Mouse (Mus musculus) liver, embryonic 11.5 days (tissue): ENCODE measurements around the gene Scn1b. TPM values are rescaled to one million over a fixed set of nuclear protein-coding genes. Genes with fewer than 3 reads are reported as not detected.

Experiments used
- ATAC-seq: fragments of 200-750 bp; cut with Nextera tagmentation; replicated peaks from 2 replicates; pipeline ENCODE4 v1.8.0; 2017; ENCODE audit warnings: moderate number of reproducible peaks, mild to moderate bottlenecking, moderate TSS enrichment, moderate library complexity; ENCODE audit not compliant: low FRiP score
- DNase-seq: peaks from one replicate; pipeline ENCODE4 v3.0.0-alpha.2; 2017; ENCODE audit warnings: low spot score
- H3K27ac ChIP-seq: fragments of 300-500 bp; sonication (generic); 2 replicates; pipeline ENCODE4 v1.5.1; 2014; ENCODE audit warnings: mild to moderate bottlenecking, low read depth, low read length, control low read depth
- H3K27me3 ChIP-seq: fragments of 300-500 bp; sonication (generic); replicated peaks from 2 replicates; pipeline ENCODE4 v1.6.1; 2014; ENCODE audit warnings: low read length, mixed read lengths; ENCODE audit not compliant: control insufficient read depth, insufficient read depth
- H3K36me3 ChIP-seq: fragments of 300-500 bp; sonication (generic); 2 replicates; pipeline ENCODE4 v1.6.1; 2014; ENCODE audit warnings: mild to moderate bottlenecking, low read length, moderate library complexity, mixed read lengths; ENCODE audit not compliant: control insufficient read depth, insufficient read depth
- H3K4me1 ChIP-seq: fragments of 300-500 bp; sonication (generic); replicated peaks from 2 replicates; pipeline ENCODE4 v1.6.1; 2014; ENCODE audit warnings: low read length, mixed read lengths; ENCODE audit not compliant: control insufficient read depth, insufficient read depth
- H3K4me2 ChIP-seq: fragments of 300-500 bp; sonication (generic); 2 replicates; pipeline ENCODE4 v1.6.1; 2014; ENCODE audit warnings: mild to moderate bottlenecking, control low read depth, moderate library complexity
- H3K4me3 ChIP-seq: fragments of 300-500 bp; sonication (generic); 2 replicates; pipeline ENCODE4 v1.5.1; 2014; ENCODE audit warnings: low read depth, low read length, control low read depth
- H3K9ac ChIP-seq: fragments of 300-500 bp; sonication (generic); 2 replicates; pipeline ENCODE4 v1.6.1; 2014; ENCODE audit warnings: low read depth, low read length, control low read depth
- H3K9me3 ChIP-seq: fragments of 300-500 bp; sonication (generic); 2 replicates; pipeline ENCODE4 v1.6.1; 2016; ENCODE audit warnings: low read length, inconsistent platforms, mixed read lengths; ENCODE audit not compliant: control insufficient read depth
- WGBS: fragments of 180-500 bp; shearing (Covaris S2); extraction: QIAGEN DNeasy Blood & Tissue Kit; methylation state at CpG from one replicate; pipeline ENCODE4 v1.1.7; 2014; 5-methylcytosine and 5-hydroxymethylcytosine counted together
- polyA plus RNA-seq: library from polyadenylated mRNA; unstranded; fragments of >200 nt; fragmentation: Nextera tagmentation; extraction: Ambion mirVana; gene quantifications from 2 replicates; pipeline ENCODE4 v1.2.1, GENCODE M21; 2014

The Scn1b gene
- polyA plus RNA-seq, 1 experiment from 2014 or later = 1.0 TPM

GRCm38 (mm10) chr7:31125116-31125515, 1.7 kb downstream of the Scn1b start:
- Histone ChIP-seq H3K9me3 (no peaks in the 10 kb centered on the region), H3K36me3 (peaks cover 6% of the 10 kb centered on the region), H3K9ac (no peak overlapping the region), H3K27me3 (peaks cover 43% of the 10 kb centered on the region), H3K27ac (no peak overlapping the region), H3K4me3 (no peak overlapping the region), H3K4me2 (no peak overlapping the region), H3K4me1 (peaks cover 8% of the 10 kb centered on the region; the same call in 1 of the 2 replicates)
- DNase-seq = no peak
- no peak for ATAC-seq
- WGBS = 62% methylated on average over 13 of the region's 13 CpGs

GRCm38 (mm10) chr7:31124381-31124780, 2.4 kb downstream of the Scn1b start:
- 77% methylated on average over 5 of the region's 5 CpGs for WGBS
- ATAC-seq = no peak

GRCm38 (mm10) chr7:31123697-31124096, 3.1 kb downstream of the Scn1b start:
- peaks cover 8% of the 10 kb centered on the region; the same call in 1 of the 2 replicates for H3K4me1 ChIP-seq
- H3K36me3 ChIP-seq = no peaks in the 10 kb centered on the region
- ATAC-seq = no peak
- 75% methylated on average over 3 of the region's 3 CpGs for WGBS
- no peak for DNase-seq
- H3K27ac ChIP-seq = no peak overlapping the region
- no peaks in the 10 kb centered on the region for H3K9me3 ChIP-seq
- H3K9ac ChIP-seq = no peak overlapping the region
- H3K4me2 ChIP-seq = no peak overlapping the region
- peaks cover 43% of the 10 kb centered on the region for H3K27me3 ChIP-seq
- H3K4me3 ChIP-seq = no peak overlapping the region

More at GRCm38 (mm10) chr7:31124381-31124780, 2.4 kb downstream of the Scn1b start:
- no peak overlapping the region for H3K4me3 ChIP-seq
- H3K9me3 ChIP-seq = no peaks in the 10 kb centered on the region
- no peak overlapping the region for H3K27ac ChIP-seq
- H3K4me2 ChIP-seq = no peak overlapping the region
- no peak overlapping the region for H3K9ac ChIP-seq
- H3K4me1 ChIP-seq = peaks cover 8% of the 10 kb centered on the region; the same call in 1 of the 2 replicates
- H3K27me3 ChIP-seq = peaks cover 43% of the 10 kb centered on the region
- H3K36me3 ChIP-seq = no peaks in the 10 kb centered on the region; the same call in 1 of the 2 replicates
- DNase-seq = no peak

- H3K9ac ChIP-seq = no peak overlapping the region
- 82% methylated on average over 16 of the region's 16 CpGs for WGBS
- ATAC-seq = no peak
- DNase-seq = no peak
- H3K4me1 ChIP-seq = peaks cover 8% of the 10 kb centered on the region; the same call in 1 of the 2 replicates
- H3K36me3 ChIP-seq = no peaks in the 10 kb centered on the region
- H3K9me3 ChIP-seq = no peaks in the 10 kb centered on the region
- peaks cover 37% of the 10 kb centered on the region for H3K27me3 ChIP-seq
- H3K27ac ChIP-seq = no peak overlapping the region
- no peak overlapping the region for H3K4me2 ChIP-seq
- H3K4me3 ChIP-seq = no peak overlapping the region
These were observed 3.9 kb downstream of the Scn1b start for GRCm38 (mm10) chr7:31122641-31123631.

- Histone ChIP-seq H3K27ac (no peak overlapping the region), H3K9me3 (no peaks in the 10 kb centered on the region), H3K36me3 (no peaks in the 10 kb centered on the region), H3K27me3 (peaks cover 3% of the 10 kb centered on the region), H3K4me3 (no peak overlapping the region), H3K4me2 (no peak overlapping the region), H3K9ac (no peak overlapping the region), H3K4me1 (peaks cover 15% of the 10 kb centered on the region)
- ATAC-seq (no peak), DNase-seq (no peak)
- 74% methylated on average over 5 of the region's 5 CpGs for WGBS
These were observed 7.2 kb downstream of the Scn1b start for GRCm38 (mm10) chr7:31119556-31119955.

GRCm38 (mm10) chr7:31118486-31118885, 8.3 kb downstream of the Scn1b start:
- ATAC-seq = no peak
- H3K4me3 ChIP-seq = no peak overlapping the region
- no peaks in the 10 kb centered on the region for H3K36me3 ChIP-seq
- no peak overlapping the region for H3K9ac ChIP-seq
- H3K27ac ChIP-seq = no peak overlapping the region
- H3K4me1 ChIP-seq = peaks cover 15% of the 10 kb centered on the region
- H3K27me3 ChIP-seq = no peaks in the 10 kb centered on the region
- 80% methylated on average over 7 of the region's 7 CpGs for WGBS
- H3K9me3 ChIP-seq = no peaks in the 10 kb centered on the region
- DNase-seq = no peak
- H3K4me2 ChIP-seq = no peak overlapping the region

- ATAC-seq (no peak), DNase-seq (no peak)
- no peak overlapping the region; the same call in 1 of the 2 replicates for H3K4me2 ChIP-seq
- WGBS = 85% methylated on average over 11 of the region's 11 CpGs
- H3K9ac ChIP-seq = no peak overlapping the region
- H3K4me1 ChIP-seq = peaks cover 22% of the 10 kb centered on the region
- H3K9me3 ChIP-seq = no peaks in the 10 kb centered on the region
- H3K27me3 ChIP-seq = no peaks in the 10 kb centered on the region
- no peak overlapping the region for H3K4me3 ChIP-seq
- H3K36me3 ChIP-seq = no peaks in the 10 kb centered on the region
- H3K27ac ChIP-seq = no peak overlapping the region
These were observed 9.3 kb downstream of the Scn1b start for GRCm38 (mm10) chr7:31117465-31117864.

- H3K27me3 ChIP-seq = no peaks in the 10 kb centered on the region
- ATAC-seq = peak; percentile 24; the same call in 1 of the 2 replicates
- H3K9ac ChIP-seq = no peak overlapping the region
- no peaks in the 10 kb centered on the region for H3K36me3 ChIP-seq
- peak overlapping the region; percentile 85; the same call in 1 of the 2 replicates for H3K27ac ChIP-seq
- H3K4me2 ChIP-seq = peak overlapping the region; percentile 42
- peaks cover 28% of the 10 kb centered on the region for H3K4me1 ChIP-seq
- peak overlapping the region; percentile 25; the same call in 1 of the 2 replicates for H3K4me3 ChIP-seq
- no peak for DNase-seq
- H3K9me3 ChIP-seq = no peaks in the 10 kb centered on the region
- WGBS = 39% methylated on average over 16 of the region's 16 CpGs
These were observed 10.1 kb downstream of the Scn1b start for GRCm38 (mm10) chr7:31116721-31117145.
